Mouse (Mus musculus) ovary, adult 18-20 months (tissue): Measurements from ENCODE around the gene Prkce.
"Not testable (repeated sequence)": the region's sequence is repeated elsewhere in the genome, so short reads cannot be mapped to it uniquely, and the experiment has no call there.

Experiments used
- DNase-seq: peaks from one replicate; pipeline ENCODE4 v3.0.0; 2022; ENCODE audit warnings: low spot score, mixed read lengths

Prkce gene

DNA sequence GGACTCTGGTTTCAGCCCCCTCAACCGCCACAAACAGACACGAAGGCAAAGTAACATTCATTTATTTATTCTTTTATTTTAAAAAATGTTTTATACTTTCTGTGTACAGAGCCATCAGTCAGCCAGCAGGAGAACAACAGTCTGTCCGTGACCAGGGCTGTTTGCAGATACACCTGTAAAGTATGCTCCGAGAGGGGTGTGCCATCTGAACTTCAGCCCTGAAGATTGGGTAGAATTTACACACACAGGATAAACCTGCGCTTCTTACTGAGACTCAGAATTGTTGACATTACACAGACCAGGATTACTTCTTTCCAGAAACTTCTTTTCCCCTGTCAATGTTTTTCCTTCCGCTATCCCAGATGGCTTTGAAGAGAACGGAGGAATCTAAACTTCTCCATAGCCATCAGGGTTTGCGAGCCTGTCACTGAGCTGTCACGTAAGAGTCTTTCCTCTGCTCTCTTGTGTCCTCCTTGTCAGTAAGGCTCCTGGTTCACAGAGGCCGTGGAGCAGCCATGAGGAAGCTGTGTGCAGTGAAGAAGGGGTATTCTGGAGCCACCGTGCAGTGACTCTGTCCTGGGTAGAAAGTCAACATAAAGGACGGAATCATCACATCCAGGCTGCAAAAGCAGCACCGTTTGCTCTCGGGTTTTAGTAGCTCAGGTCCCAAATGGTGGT, 286.2 kb downstream of the Prkce start:
- no peak for DNase-seq

DNA sequence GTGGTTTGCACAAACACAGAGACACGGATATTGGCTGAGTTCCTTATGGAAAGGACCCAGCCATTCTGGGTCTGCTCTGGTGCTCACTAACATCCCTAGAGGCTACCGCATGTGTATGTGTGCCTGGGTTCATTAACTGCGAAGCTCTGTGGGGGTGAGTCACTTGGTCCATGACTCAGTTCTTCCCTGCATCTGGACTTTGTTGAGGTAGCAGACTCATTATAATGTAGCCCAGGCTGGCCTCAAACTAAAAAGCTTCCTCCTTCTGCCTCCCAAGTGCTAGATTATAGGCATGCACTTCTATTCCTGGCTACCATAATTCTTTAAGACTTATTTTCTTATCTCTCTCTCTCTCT, 286.7 kb downstream of the Prkce start:
- no peak for DNase-seq

GRCm38 (mm10) chr17:86456512-86456911, 288.9 kb downstream of the Prkce start:
- no peak for DNase-seq

DNA sequence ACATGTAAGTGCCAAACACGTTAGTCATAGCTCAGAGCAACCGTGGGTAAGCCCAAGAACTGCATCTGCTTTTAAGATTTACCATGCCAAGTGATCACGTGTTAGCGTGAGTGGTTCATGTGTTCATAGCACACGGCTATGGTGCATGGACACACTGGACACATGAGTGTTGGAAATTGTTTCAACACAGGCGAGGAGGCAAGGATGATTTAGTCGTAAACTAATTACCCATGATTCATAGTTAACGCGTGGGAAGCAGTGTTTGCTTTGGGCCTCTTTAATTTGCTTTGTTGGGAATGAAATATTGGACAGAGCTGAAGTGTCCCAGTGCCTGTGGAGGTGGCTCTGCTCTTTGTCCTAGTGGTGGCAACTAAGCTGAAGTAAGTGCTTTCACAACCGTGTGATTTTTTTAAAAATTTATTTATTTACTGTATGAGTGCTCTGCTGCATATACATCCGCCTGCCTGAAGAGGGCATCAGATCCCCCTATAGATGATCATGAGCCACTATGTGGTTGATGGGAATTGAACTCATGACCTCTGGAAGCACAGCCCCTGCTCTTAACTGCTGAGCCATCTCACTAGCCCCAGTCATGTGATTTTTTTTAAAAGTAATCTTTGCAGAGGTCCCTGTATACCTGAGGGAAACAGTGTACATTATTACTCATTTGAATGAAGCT, 290.9 kb downstream of the Prkce start:
- no peak for DNase-seq

GRCm38 (mm10) chr17:86460645-86461430, 293.3 kb downstream of the Prkce start:
- no peak for DNase-seq

DNA sequence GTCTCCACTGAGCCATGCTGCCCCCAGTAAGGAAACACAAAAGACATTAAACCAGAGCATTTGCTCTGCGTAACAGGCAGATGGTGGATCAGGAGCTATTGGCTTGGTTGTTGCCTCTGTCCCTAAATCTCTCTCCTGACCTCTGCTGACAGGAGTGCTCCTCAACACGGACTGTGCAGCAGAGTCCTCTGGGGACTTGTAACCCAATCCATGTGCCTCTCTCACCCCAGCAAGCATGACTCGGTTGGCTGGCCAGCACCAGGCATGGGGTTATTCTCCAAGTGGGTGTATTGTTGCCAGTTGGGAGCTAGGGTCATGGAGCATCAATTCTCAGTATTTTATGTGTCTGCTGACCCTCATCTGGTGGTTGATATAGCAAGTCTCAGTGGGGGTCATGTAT, 295.8 kb downstream of the Prkce start:
- no peak for DNase-seq

DNA sequence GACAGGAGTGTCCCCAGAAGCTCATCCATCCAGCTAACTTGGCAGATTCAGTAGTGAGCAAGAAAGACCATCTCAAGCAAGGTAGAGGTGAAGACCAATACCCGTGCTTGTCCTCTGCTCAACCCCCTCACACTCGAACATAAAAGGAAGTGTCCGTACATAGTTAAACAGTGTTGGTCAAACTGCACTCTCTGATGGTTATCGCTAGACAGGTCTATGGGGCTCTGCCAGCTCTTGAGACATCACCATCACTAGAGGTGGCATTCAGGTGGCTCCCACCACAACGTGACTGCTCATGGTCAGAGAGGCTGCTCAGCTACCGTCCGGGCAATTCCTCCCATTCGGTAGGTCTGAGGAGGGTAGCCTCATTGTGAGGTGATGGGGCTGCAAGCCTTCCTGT, 296.6 kb downstream of the Prkce start:
- DNase-seq, result no peak

DNA sequence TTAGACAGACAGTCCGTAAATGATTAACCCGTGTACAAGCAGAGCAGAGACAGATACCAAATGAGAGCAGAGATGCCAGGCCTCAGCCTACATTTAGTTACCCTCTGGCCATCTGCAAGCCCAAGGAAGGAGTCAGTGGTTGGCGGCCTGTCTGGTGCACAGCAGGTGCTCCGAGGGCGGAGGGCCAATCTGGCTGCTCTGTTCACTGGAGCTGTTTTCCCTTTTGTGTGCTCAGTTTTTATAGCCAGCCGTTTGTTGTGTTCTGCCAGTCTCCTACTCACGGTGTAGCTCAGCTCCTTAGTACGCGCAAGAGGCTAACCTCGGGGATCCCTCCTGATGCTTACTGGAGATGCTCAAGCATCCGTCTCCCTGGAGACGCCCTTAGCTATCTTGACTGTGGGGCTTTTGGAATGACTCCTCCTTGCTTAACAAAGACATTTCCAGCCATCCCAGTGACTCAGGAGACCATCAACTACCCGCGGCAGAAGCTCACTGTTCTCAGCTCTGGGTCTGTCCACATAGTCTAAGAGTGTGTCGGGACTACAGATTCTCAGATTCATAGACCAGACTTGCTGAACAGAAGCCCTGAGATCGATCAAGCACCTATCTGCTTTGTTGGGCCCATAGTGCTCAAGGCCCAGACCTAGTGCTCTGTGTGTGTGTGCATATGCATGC, 297.2 kb downstream of the Prkce start:
- DNase-seq, result no peak

- no peak for DNase-seq
Observed at GRCm38 (mm10) chr17:86465865-86466264, 298.3 kb downstream of the Prkce start.

GRCm38 (mm10) chr17:86466412-86466811, 298.8 kb downstream of the Prkce start:
- no peak for DNase-seq

GRCm38 (mm10) chr17:86466871-86467270, 299.3 kb downstream of the Prkce start:
- no peak for DNase-seq

- no peak for DNase-seq
Observed at GRCm38 (mm10) chr17:86467291-86467898, 299.8 kb downstream of the Prkce start.

- DNase-seq, result no peak
Observed at GRCm38 (mm10) chr17:86467967-86468366, 300.4 kb downstream of the Prkce start.

DNA sequence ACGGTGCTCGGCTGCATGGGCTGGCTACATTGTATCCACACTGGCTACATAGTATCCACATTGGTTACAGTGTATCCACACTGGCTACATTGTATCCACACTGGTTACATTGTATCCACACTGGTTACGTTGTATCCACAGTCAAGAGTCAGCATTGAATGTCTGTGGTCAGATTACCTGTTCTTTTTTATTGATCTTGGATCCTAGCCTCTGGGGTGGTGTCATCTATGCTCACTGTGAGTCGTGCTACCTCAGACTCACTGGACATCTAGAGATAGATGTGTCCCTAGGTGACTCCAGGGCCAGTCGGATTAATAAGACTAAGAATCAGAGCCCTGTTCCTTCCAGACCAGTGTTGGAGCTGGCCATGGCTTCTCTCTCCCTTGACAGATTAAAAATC, 302.6 kb downstream of the Prkce start:
- DNase-seq, result no peak

- DNase-seq, result no peak
Observed at GRCm38 (mm10) chr17:86471684-86472083, 304.1 kb downstream of the Prkce start.

DNA sequence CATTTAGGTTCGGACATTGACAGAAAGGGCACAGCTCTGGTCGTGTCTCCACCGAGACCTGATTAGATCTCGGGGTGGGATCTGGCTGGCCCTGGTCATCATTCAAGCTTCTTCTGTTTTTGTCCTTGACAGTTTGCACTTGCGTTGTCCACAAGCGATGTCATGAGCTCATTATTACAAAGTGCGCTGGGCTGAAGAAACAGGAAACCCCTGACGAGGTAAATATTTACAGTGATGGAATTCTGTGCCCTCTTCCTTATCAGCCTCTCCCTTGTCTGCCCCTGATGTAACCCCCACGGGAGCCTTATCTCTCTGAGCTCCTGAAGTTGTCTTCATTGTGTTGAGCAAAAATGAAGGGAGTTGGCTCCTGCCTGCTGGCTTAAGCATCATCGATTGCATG, 309.1 kb downstream of the Prkce start:
- no peak for DNase-seq

GRCm38 (mm10) chr17:86477401-86477800, 309.8 kb downstream of the Prkce start:
- not testable (repeated sequence) for DNase-seq

- no peak for DNase-seq
Observed at GRCm38 (mm10) chr17:86479406-86479805, 311.8 kb downstream of the Prkce start.

- DNase-seq, result no peak
Observed at GRCm38 (mm10) chr17:86482675-86483074, 315.1 kb downstream of the Prkce start.

- DNase-seq, result peak; percentile 39
Observed at GRCm38 (mm10) chr17:86484087-86484737, 316.6 kb downstream of the Prkce start.

DNA sequence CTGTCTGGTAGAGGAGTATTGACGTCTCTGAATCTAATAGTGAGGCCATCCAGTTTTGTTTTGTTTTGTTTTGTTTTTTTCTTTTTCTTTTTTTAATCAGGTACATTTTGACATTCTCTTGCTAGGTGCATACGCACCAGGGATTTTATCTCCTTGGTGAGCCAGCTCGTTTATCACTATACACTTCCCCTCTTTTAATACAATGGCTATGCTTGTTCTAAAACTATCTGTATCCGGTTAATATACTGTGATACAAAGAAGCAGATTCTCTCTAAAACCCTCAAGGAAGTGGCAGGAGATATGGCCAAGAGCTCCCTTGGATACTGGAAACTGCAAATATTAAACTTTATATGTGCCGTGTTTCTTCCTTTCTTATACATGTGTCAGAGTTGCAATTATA, 319.1 kb downstream of the Prkce start:
- DNase-seq, result no peak

DNA sequence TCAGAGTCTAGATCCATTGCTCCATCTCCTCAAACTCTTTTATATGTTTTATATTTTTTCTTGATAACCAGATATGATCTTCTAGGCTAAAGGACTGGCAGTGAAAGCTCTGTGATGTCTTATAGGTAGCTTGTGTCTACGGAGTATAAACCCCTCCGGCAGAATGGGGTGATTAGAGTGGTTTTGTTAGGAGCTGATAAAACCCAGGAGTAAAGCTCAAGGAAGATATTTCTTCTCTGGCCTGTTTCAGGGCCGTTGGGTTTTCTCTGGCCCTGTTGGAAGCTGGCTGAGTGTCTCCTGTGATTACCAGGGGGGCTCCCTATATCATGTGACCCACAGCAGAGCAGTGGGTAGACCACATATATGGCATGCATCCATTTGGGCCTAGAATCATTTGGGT, 319.9 kb downstream of the Prkce start:
- no peak for DNase-seq
